Mouse (Mus musculus) thymus, adult 2 months (tissue): Measurements from ENCODE around the gene Lhx4. TPM values are rescaled to one million over a fixed set of nuclear protein-coding genes. Genes with fewer than 3 reads are reported as not detected.

Experiments used
- DNase-seq: peaks from one replicate; pipeline ENCODE4 v3.0.0; 2021
- H3K27ac ChIP-seq: fragments of 200-500 bp; 2 replicates; pipeline ENCODE4 v1.5.1; 2012; ENCODE audit warnings: low read length, control low read depth; ENCODE audit not compliant: control insufficient read depth, insufficient read depth
- H3K27me3 ChIP-seq: fragments of 200-500 bp; 2 replicates; pipeline ENCODE4 v1.6.1; 2012; ENCODE audit warnings: mild to moderate bottlenecking, low read length, moderate library complexity, mixed read lengths; ENCODE audit not compliant: control insufficient read depth, insufficient read depth
- H3K36me3 ChIP-seq: fragments of 200-500 bp; 2 replicates; pipeline ENCODE4 v1.6.1; 2012; ENCODE audit warnings: mild to moderate bottlenecking, low read length, moderate library complexity; ENCODE audit not compliant: control insufficient read depth, insufficient read depth
- H3K4me1 ChIP-seq: fragments of 200-500 bp; replicated peaks from 2 replicates; pipeline ENCODE4 v1.6.1; 2012; ENCODE audit warnings: low read length; ENCODE audit not compliant: control insufficient read depth, insufficient read depth
- H3K4me3 ChIP-seq: fragments of 200-500 bp; 2 replicates; pipeline ENCODE4 v1.5.1; 2012; ENCODE audit warnings: mild to moderate bottlenecking, low read length, control low read depth, moderate library complexity; ENCODE audit not compliant: control insufficient read depth, insufficient read depth
- CTCF ChIP-seq: fragments of 200-500 bp; IDR thresholded peaks from 2 replicates; pipeline ENCODE4 v1.5.1; 2012; ENCODE audit warnings: mild to moderate bottlenecking, control low read depth, low read length, moderate library complexity, borderline replicate concordance; ENCODE audit not compliant: control insufficient read depth, poor library complexity, insufficient read depth; ENCODE audit errors: extremely low read depth
- POLR2A ChIP-seq: fragments of 200-500 bp; IDR thresholded peaks from 2 replicates; pipeline ENCODE4 v1.6.1; 2012; ENCODE audit warnings: mild to moderate bottlenecking, low read length, control low read depth, moderate library complexity; ENCODE audit not compliant: control insufficient read depth, poor library complexity, insufficient read depth; ENCODE audit errors: extremely low read depth
- WGBS: fragments of 180-500 bp; shearing (Covaris S2); methylation state at CpG from one replicate; pipeline ENCODE4 v1.1.7; 2018; 5-methylcytosine and 5-hydroxymethylcytosine counted together
- polyA plus RNA-seq: library from polyadenylated mRNA; depleted of rRNA; stranded (reverse); fragments of >200 nt; gene quantifications from 2 replicates; pipeline ENCODE4 v1.2.3, GENCODE M21; 2012

The Lhx4 gene
- polyA plus RNA-seq, 1 experiment: 0.01 TPM

DNA sequence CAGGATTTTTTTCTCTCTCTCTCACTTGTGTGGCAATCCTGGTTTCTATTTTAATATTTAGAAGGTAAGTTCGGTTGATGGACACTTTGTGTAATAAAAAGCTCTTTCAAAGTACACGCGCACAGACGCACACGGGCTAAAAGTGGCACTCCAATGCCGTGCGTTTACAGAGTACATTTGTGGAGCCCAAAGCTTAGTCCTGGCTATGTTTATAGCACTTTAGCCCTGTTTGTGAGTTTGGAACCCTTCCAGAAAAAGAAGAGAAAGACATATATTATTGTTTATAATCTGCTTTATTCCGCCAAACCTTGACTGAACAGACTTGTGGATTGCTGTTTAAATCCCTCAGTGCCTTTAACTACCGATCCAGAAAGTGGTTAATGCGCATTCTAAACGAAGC lies 58.5 kb downstream of the Lhx4 start:
- TF ChIP-seq POLR2A: no peak
- no peak for TF ChIP-seq CTCF
- H3K36me3 ChIP-seq: no peaks in the 10 kb centered on the region
- H3K4me1 ChIP-seq: no peaks in the 10 kb centered on the region
- DNase-seq: no peak
- 96% methylated on average over 11 of the region's 11 CpGs for WGBS
- no peaks in the 10 kb centered on the region for H3K27me3 ChIP-seq
- H3K27ac ChIP-seq: no peak overlapping the region
- no peak overlapping the region for H3K4me3 ChIP-seq

DNA sequence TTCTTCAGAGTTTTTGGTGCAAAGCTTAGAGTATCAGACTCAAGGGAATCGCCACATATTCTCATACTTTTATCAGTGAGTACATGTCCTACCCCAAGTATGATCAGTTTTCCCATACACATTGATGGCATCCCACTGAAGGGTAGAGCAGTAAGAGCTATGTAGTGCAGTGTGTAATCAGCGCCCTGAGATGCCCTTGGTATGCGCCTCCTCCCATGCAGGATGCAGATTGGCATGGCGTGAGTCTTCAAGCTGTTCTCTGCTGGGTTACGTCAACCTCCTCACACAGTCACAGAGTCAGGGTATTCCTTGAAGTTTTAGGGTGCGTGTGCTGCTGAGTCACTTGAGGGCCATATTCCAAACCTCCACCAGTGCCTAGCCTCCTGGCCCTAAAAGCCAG lies 59.3 kb downstream of the Lhx4 start:
- Histone ChIP-seq H3K36me3 (no peaks in the 10 kb centered on the region), H3K4me3 (no peak overlapping the region), H3K27ac (no peak overlapping the region), H3K27me3 (no peaks in the 10 kb centered on the region), H3K4me1 (no peaks in the 10 kb centered on the region)
- no peak for TF ChIP-seq POLR2A
- no peak for TF ChIP-seq CTCF
- 98% methylated on average over 6 of the region's 6 CpGs for WGBS
- DNase-seq: no peak

DNA sequence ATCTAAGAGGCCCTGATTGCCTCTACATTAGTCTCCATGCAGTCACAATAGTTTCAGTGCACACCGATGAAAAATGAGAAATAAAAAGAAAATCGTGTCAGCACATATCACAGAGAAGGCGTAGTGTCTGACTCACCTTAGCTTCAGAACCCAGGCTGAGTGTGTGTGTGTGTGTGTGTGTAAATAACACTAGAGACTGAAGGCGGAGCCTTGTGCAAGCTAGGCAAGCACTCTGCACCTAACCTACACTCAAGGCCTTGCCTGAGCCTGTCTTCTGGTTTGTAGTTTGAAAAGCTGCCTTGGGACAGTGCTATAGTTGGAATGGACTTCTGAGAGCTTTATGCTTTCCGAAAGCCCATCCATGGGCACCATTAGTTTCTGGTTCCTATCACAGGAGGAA lies 61.9 kb downstream of the Lhx4 start:
- 98% methylated on average over 5 of the region's 5 CpGs for WGBS

DNA sequence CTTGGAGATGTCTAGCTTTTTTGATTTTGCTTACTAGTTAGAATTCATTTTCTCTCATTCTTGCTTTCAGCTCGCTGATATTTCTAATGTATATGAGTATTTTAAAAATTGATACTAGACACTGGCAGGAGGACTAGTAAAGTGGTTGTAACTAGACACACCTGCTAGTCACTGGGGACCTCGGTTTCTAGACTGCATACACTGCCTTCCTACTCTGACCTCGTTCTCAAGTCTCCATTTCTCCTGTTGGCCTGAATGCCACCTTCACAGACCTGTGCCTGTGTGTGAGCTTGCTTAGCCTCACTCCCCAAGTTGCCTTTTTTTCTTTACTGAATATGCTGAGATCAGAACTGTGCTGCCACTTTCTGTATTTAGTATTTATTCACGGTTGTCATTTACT lies 62.3 kb downstream of the Lhx4 start:
- no peak for DNase-seq
- no peak overlapping the region for H3K4me3 ChIP-seq
- H3K36me3 ChIP-seq: no peaks in the 10 kb centered on the region
- H3K27ac ChIP-seq: no peak overlapping the region
- 91% methylated on average over 4 of the region's 4 CpGs for WGBS
- H3K4me1 ChIP-seq: no peaks in the 10 kb centered on the region
- H3K27me3 ChIP-seq: no peaks in the 10 kb centered on the region
- TF ChIP-seq POLR2A: no peak
- TF ChIP-seq CTCF: no peak

More for the DNA sequence above, 61.9 kb downstream of the Lhx4 start:
- Histone ChIP-seq H3K4me3 (no peak overlapping the region), H3K36me3 (no peaks in the 10 kb centered on the region), H3K27ac (no peak overlapping the region), H3K4me1 (no peaks in the 10 kb centered on the region), H3K27me3 (no peaks in the 10 kb centered on the region)
- no peak for DNase-seq
- TF ChIP-seq CTCF: no peak
- no peak for TF ChIP-seq POLR2A

DNA sequence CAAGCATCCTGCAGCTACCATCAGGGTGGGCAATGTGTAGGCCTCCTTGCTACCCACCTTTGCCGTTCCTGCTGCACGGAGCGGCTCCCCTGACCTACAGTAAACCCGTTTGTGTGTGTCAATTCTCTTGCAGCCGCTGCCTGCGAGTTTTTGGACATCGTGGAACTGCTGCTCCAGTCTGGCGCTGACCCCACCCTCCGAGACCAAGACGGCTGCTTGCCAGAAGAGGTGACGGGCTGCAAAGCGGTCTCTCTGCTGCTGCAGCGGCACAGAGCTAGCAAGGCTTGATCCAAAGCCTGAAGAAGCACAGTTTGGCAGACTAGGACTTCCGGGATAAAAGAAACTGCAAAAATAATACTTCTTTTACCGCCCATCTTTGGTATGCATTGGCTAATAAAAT lies 64.7 kb downstream of the Lhx4 start:
- no peak for TF ChIP-seq CTCF
- TF ChIP-seq POLR2A: no peak
- no peak overlapping the region for H3K4me3 ChIP-seq
- no peaks in the 10 kb centered on the region for H3K27me3 ChIP-seq
- WGBS: 94% methylated on average over 15 of the region's 15 CpGs
- no peak for DNase-seq
- no peaks in the 10 kb centered on the region for H3K36me3 ChIP-seq
- no peaks in the 10 kb centered on the region for H3K4me1 ChIP-seq
- H3K27ac ChIP-seq: no peak overlapping the region

DNA sequence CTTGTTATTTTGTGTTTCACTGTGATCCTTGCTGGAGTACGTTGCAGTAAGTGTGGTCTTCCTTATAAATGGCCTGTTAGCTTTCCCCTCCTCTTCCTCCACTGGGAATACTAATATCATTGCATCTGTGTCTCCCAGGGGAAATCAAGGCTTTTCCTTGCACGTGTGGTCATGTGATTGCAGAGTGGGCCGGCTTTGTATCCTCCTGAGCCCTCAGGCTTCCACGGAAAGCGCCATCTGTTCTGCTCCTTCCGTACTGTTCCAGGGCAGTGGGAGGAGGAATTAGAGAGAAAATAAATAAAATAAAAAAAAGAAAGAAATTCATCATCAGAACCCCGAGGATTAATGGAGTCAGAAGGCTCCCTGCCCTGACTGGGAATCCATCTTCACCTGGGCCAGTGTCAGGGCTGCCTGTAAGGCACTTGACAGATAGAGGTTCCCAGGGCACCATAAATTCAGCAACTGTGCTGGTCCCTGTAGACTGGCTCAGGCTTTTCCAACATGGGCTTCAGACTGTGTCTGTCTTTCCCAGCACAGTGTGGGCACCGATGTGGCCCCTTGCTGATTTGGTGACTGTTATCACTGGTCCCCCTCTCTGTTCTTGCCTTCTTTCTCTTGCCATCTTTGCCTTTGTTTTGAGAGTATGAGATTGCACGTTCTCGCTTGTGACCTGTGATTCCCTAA lies 70.2 kb downstream of the Lhx4 start:
- WGBS: 94% methylated on average over 10 of the region's 10 CpGs
- Histone ChIP-seq H3K27me3 (no peaks in the 10 kb centered on the region), H3K4me3 (no peak overlapping the region), H3K27ac (no peak overlapping the region), H3K4me1 (no peaks in the 10 kb centered on the region), H3K36me3 (no peaks in the 10 kb centered on the region)
- TF ChIP-seq CTCF (no peak), POLR2A (no peak)
- no peak for DNase-seq

DNA sequence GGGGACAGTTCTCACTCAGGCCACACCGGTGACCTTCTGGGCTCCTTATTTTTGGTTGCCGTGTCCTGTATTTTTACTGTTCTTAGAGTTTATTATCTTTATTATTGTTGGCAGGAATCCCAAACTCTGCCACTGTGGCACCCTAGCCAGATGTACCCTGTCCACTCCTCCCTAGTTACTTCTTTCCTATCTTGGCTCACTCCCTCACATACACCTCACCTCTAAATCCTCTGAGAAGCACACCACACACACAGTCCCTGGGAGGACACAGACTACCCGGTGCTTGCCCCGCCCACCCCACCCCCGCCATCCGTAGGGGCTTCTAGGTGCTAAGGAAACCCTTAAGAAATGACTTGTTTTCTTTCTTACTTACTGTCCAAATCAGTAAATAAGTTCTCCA lies 75.9 kb downstream of the Lhx4 start:
- no peak for DNase-seq
- Histone ChIP-seq H3K27ac (no peak overlapping the region), H3K4me3 (no peak overlapping the region), H3K4me1 (no peaks in the 10 kb centered on the region), H3K27me3 (no peaks in the 10 kb centered on the region), H3K36me3 (no peaks in the 10 kb centered on the region)
- 96% methylated on average over 6 of the region's 6 CpGs for WGBS
- TF ChIP-seq CTCF: no peak
- TF ChIP-seq POLR2A: no peak
